Mouse (Mus musculus): ENCODE data around the gene Awat2. TPM values are rescaled to one million over a fixed set of nuclear protein-coding genes. Genes with fewer than 3 reads are reported as not detected.

Awat2 gene
- total and polyA plus RNA-seq, 3 experiments: 0.82 to 2.0 TPM; not detected in 1

- ATAC-seq (ENCODE audit: extremely low read depth, insufficient number of reproducible peaks, low FRiP score, poor library complexity, severe bottlenecking): no peak
- H3K36me3 ChIP-seq (replicated peaks): no peaks in the 10 kb centered on the region
Measured at GRCm38 (mm10) chrX:100394223-100394861, 48.2 kb downstream of the Awat2 start.

GRCm38 (mm10) chrX:100392304-100392703, 50.2 kb downstream of the Awat2 start:
- TF ChIP-seq TAL1 (conservative IDR thresholded peaks at IDR 0.05; ENCODE audit: low read depth, low read length): no peak
- TF ChIP-seq GATA2 (IDR thresholded peaks at IDR 0.05; ENCODE audit: borderline replicate concordance, low read depth, low read length): no peak
- no peak for TF ChIP-seq POLR2AphosphoS5 (IDR thresholded peaks at IDR 0.05; ENCODE audit: insufficient replicate concordance, low read depth, low read length)
- no peak for TF ChIP-seq GATA1 (IDR thresholded peaks at IDR 0.05; ENCODE audit: borderline replicate concordance, low read length)
- TF ChIP-seq CTCF (IDR thresholded peaks at IDR 0.05; ENCODE audit: low read depth, low read length): peak; percentile 23; the same call in 1 of the 2 replicates
- no peak for ATAC-seq (ENCODE audit: extremely low read depth, insufficient number of reproducible peaks, low FRiP score, poor library complexity, severe bottlenecking)
- no peak overlapping the region for H3K4me3 ChIP-seq (ENCODE audit: low read depth, low read length)

More at GRCm38 (mm10) chrX:100394223-100394861, 48.2 kb downstream of the Awat2 start:
- no peak for DNase-seq (ENCODE audit: low spot score)
- Histone ChIP-seq H3K9me3 (replicated peaks) (no peaks in the 10 kb centered on the region), H3K4me1 (ENCODE audit: insufficient read depth, low read depth, low read length) (no peaks in the 10 kb centered on the region), H3K27me3 (ENCODE audit: insufficient read depth, low read length) (no peaks in the 10 kb centered on the region), H3K4me3 (ENCODE audit: low read depth, low read length) (no peak overlapping the region)
- TF ChIP-seq GATA1 (IDR thresholded peaks at IDR 0.05; ENCODE audit: borderline replicate concordance, low read length) (no peak), POLR2AphosphoS5 (IDR thresholded peaks at IDR 0.05; ENCODE audit: insufficient replicate concordance, low read depth, low read length) (no peak), TAL1 (conservative IDR thresholded peaks at IDR 0.05; ENCODE audit: low read depth, low read length) (no peak), GATA2 (IDR thresholded peaks at IDR 0.05; ENCODE audit: borderline replicate concordance, low read depth, low read length) (no peak), CTCF (IDR thresholded peaks at IDR 0.05; ENCODE audit: low read depth, low read length) (no peak)

GRCm38 (mm10) chrX:100389887-100390286, 52.6 kb downstream of the Awat2 start:
- DNase-seq (ENCODE audit: low spot score): no peak
- TF ChIP-seq TAL1 (conservative IDR thresholded peaks at IDR 0.05; ENCODE audit: low read depth, low read length) (no peak), CTCF (IDR thresholded peaks at IDR 0.05; ENCODE audit: low read depth, low read length) (no peak), GATA1 (IDR thresholded peaks at IDR 0.05; ENCODE audit: borderline replicate concordance, low read length) (no peak), GATA2 (IDR thresholded peaks at IDR 0.05; ENCODE audit: borderline replicate concordance, low read depth, low read length) (no peak)
- Histone ChIP-seq H3K4me1 (ENCODE audit: insufficient read depth, low read depth, low read length) (no peaks in the 10 kb centered on the region), H3K4me3 (ENCODE audit: low read depth, low read length) (no peak overlapping the region), H3K36me3 (replicated peaks) (no peaks in the 10 kb centered on the region), H3K9me3 (replicated peaks) (no peaks in the 10 kb centered on the region), H3K27me3 (ENCODE audit: insufficient read depth, low read length) (no peaks in the 10 kb centered on the region)
- no peak for ATAC-seq (ENCODE audit: extremely low read depth, insufficient number of reproducible peaks, low FRiP score, poor library complexity, severe bottlenecking)

More at GRCm38 (mm10) chrX:100392304-100392703, 50.2 kb downstream of the Awat2 start:
- no peaks in the 10 kb centered on the region for H3K9me3 ChIP-seq (replicated peaks)
- H3K27me3 ChIP-seq (ENCODE audit: insufficient read depth, low read length): no peaks in the 10 kb centered on the region
- no peaks in the 10 kb centered on the region for H3K4me1 ChIP-seq (ENCODE audit: insufficient read depth, low read depth, low read length)
- no peaks in the 10 kb centered on the region for H3K36me3 ChIP-seq (replicated peaks)
- no peak for DNase-seq (ENCODE audit: low spot score)

- no peak overlapping the region for H3K4me3 ChIP-seq (ENCODE audit: low read depth, low read length)
- no peaks in the 10 kb centered on the region for H3K4me1 ChIP-seq (ENCODE audit: insufficient read depth, low read depth, low read length)
- H3K36me3 ChIP-seq (replicated peaks): no peaks in the 10 kb centered on the region
- no peaks in the 10 kb centered on the region for H3K9me3 ChIP-seq (replicated peaks)
- TF ChIP-seq TAL1 (conservative IDR thresholded peaks at IDR 0.05; ENCODE audit: low read depth, low read length) (no peak), GATA2 (IDR thresholded peaks at IDR 0.05; ENCODE audit: borderline replicate concordance, low read depth, low read length) (no peak), GATA1 (IDR thresholded peaks at IDR 0.05; ENCODE audit: borderline replicate concordance, low read length) (no peak), CTCF (IDR thresholded peaks at IDR 0.05; ENCODE audit: low read depth, low read length) (no peak), POLR2AphosphoS5 (IDR thresholded peaks at IDR 0.05; ENCODE audit: insufficient replicate concordance, low read depth, low read length) (no peak)
- no peaks in the 10 kb centered on the region for H3K27me3 ChIP-seq (ENCODE audit: insufficient read depth, low read length)
- DNase-seq (ENCODE audit: low spot score) (no peak), ATAC-seq (ENCODE audit: extremely low read depth, insufficient number of reproducible peaks, low FRiP score, poor library complexity, severe bottlenecking) (no peak)
Measured at GRCm38 (mm10) chrX:100356974-100357373, 85.5 kb downstream of the Awat2 start.

Other genes starting within 250 kb of the Awat2 start
- gene Otud6a, start 13.7 kb downstream of the Awat2 start, total RNA-seq (2014; fragmentation: Nextera tagmentation): not detected in 2 replicates
- 0.33 TPM in 1 of 2 replicates, not detected in the other for gene Otud6a, start 13.7 kb downstream of the Awat2 start, total RNA-seq (2017)
- not detected in 2 replicates for gene Otud6a, start 13.7 kb downstream of the Awat2 start, polyA plus RNA-seq (2012)
- gene Igbp1, start 51.6 kb upstream of the Awat2 start, total RNA-seq (2014; fragmentation: Nextera tagmentation): 63.3 and 72.2 TPM in 2 replicates
- 103 and 104 TPM in 2 replicates for gene Igbp1, start 51.6 kb upstream of the Awat2 start, total RNA-seq (2017)
- gene Igbp1, start 51.6 kb upstream of the Awat2 start, polyA plus RNA-seq (2012): 18.7 and 20.7 TPM in 2 replicates
- not detected in 2 replicates for gene Dgat2l6, start 82.1 kb upstream of the Awat2 start, total RNA-seq (2014; fragmentation: Nextera tagmentation)
- 0.11 and 0.12 TPM in 2 replicates for gene Dgat2l6, start 82.1 kb upstream of the Awat2 start, total RNA-seq (2017)
- not detected in 2 replicates for gene Dgat2l6, start 82.1 kb upstream of the Awat2 start, polyA plus RNA-seq (2012)
- not detected in 2 replicates for gene Awat1, start 129.5 kb upstream of the Awat2 start, total RNA-seq (2014; fragmentation: Nextera tagmentation)
- gene Awat1, start 129.5 kb upstream of the Awat2 start, total RNA-seq (2017): 0.12 TPM in 1 of 2 replicates, not detected in the other
- gene Awat1, start 129.5 kb upstream of the Awat2 start, polyA plus RNA-seq (2012): not detected in 2 replicates
- gene P2ry4, start 152.2 kb upstream of the Awat2 start, total RNA-seq (2014; fragmentation: Nextera tagmentation): not detected in 2 replicates
- 0.05 TPM in 1 of 2 replicates, not detected in the other for gene P2ry4, start 152.2 kb upstream of the Awat2 start, total RNA-seq (2017)
- gene P2ry4, start 152.2 kb upstream of the Awat2 start, polyA plus RNA-seq (2012): not detected in 2 replicates
- not detected in 2 replicates for gene Arr3, start 162.8 kb upstream of the Awat2 start, total RNA-seq (2014; fragmentation: Nextera tagmentation)
- 0.38 TPM in 1 of 2 replicates, not detected in the other for gene Arr3, start 162.8 kb upstream of the Awat2 start, total RNA-seq (2017)
- not detected in 2 replicates for gene Arr3, start 162.8 kb upstream of the Awat2 start, polyA plus RNA-seq (2012)
- gene Kif4, start 183.0 kb upstream of the Awat2 start, total RNA-seq (2014; fragmentation: Nextera tagmentation): 66.0 and 77.6 TPM in 2 replicates
- gene Kif4, start 183.0 kb upstream of the Awat2 start, total RNA-seq (2017): 51.2 and 64.4 TPM in 2 replicates
- gene Kif4, start 183.0 kb upstream of the Awat2 start, polyA plus RNA-seq (2012): 3.5 and 3.6 TPM in 2 replicates
- gene Pdzd11, start 183.9 kb upstream of the Awat2 start, total RNA-seq (2014; fragmentation: Nextera tagmentation): 52.7 and 58.3 TPM in 2 replicates
- 37.0 and 39.0 TPM in 2 replicates for gene Pdzd11, start 183.9 kb upstream of the Awat2 start, total RNA-seq (2017)
- 4.2 and 8.4 TPM in 2 replicates for gene Pdzd11, start 183.9 kb upstream of the Awat2 start, polyA plus RNA-seq (2012)